Mouse (Mus musculus): ENCODE measurements around the gene Galnt6.

- no peak for TF ChIP-seq CTCF (IDR thresholded peaks at IDR 0.05; ENCODE audit: control insufficient read depth, insufficient read depth, insufficient read length)
- TF ChIP-seq USF1 (IDR thresholded peaks at IDR 0.05; ENCODE audit: low read depth), result no peak
- TF ChIP-seq MYOG (IDR thresholded peaks at IDR 0.05; ENCODE audit: control insufficient read depth, extremely low read depth, insufficient read length), result no peak
- TF ChIP-seq FOSL1 (IDR thresholded peaks at IDR 0.05; ENCODE audit: insufficient read depth, low read length, poor library complexity, severe bottlenecking), result no peak
- no peak for TF ChIP-seq MAX (IDR thresholded peaks at IDR 0.05)
These were observed 10.0 kb downstream of the Galnt6 start for GRCm38 (mm10) chr15:100719217-100719616.

Data from C2C12 (cell line).